ENCODE assay signal across 8 mouse cellular contexts in the genomic region with DNA sequence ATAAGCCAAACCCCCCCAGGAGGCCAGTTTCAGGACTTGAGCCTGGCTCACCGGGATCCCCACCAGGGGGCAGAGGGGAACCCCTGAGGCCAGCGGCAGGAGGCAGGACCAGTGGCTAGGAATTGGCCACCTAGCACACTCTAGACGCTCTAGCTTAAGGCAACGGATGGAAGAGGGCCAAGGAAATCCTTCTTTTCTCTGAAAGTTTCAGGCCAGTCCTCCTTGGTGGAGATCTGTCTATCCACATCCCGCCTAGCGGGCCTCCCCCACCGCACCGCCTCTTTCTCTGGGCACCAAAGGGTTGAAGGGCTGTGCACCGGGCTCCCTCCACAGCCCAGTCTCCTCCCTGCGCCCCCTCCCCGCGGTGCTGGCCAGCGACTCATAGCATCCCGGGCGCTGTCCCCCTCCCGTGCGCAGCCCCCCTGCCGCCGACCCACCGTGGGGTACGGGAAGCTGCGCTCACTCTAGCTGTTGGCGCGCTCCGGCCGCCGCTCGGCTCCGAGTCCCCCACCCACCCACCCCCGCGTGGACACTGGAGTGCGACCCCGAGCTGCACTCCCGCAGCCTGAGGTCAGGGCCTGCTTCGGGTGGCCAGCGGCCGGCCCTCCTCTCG. TPM values are rescaled to one million over a fixed set of nuclear protein-coding genes. Genes with fewer than 3 reads are reported as not detected.
DNase-seq lines count a peak whose midpoint lies in the region; ATAC-seq lines count a peak whose summit lies in the region.

No protein-coding gene starts in this region.

- no peaks in the 10 kb centered on the region for H3K27me3 ChIP-seq in intestine, embryonic 16.5 days (replicated peaks; ENCODE audit: control insufficient read depth, insufficient read depth, low read length)

- peak overlapping the region; percentile 75 for H3K4me3 ChIP-seq in intestine, embryonic 16.5 days (ENCODE audit: low read length)

- H3K9ac ChIP-seq in intestine, embryonic 16.5 days (ENCODE audit: low read depth, low read length), result peak overlapping the region; percentile 76

- peak overlapping the region; percentile 78 for H3K27ac ChIP-seq in intestine, embryonic 16.5 days (ENCODE audit: low read length)

- H3K36me3 ChIP-seq in intestine, embryonic 16.5 days (ENCODE audit: control insufficient read depth, insufficient read depth, low read length), result no peaks in the 10 kb centered on the region

- peak overlapping the region; percentile 99 for H3K4me2 ChIP-seq in intestine, embryonic 16.5 days (ENCODE audit: low read depth, low read length)

- DNase-seq in adrenal gland, postnatal 36 days, result peak; percentile 77 to 85
- DNase-seq in embryo, embryonic 9.5 days (ENCODE audit: extremely low spot score), result peak; percentile 79
- peak; percentile 96 for DNase-seq in heart, adult 11 months
- peak; percentile 49 to 63 for DNase-seq in left cerebral cortex, postnatal 36 days (ENCODE audit: low spot score in 2 of 2)
- peak; percentile 24 to 29 for DNase-seq in right cerebral cortex, postnatal 36 days (ENCODE audit: low spot score in 2 of 2)
- DNase-seq in MN1 (ENCODE audit: low spot score), result no peak

- intact Hi-C loops in left cerebral cortex, postnatal 36 days (cut with DNase I), result loop anchor here (2.0 to 10.0 kb wide), 2 partner anchors 126 to 522 kb away; no protein-coding TSS in a partner anchor

- under 1% methylated on average over 27 of the region's 38 CpGs for WGBS in intestine, embryonic 16.5 days

- H3K9me3 ChIP-seq in intestine, embryonic 16.5 days (ENCODE audit: control insufficient read depth, low read length), result no peaks in the 10 kb centered on the region

- ATAC-seq in intestine, embryonic 16.5 days, result peak; percentile 57
- ATAC-seq in megakaryocyte-erythroid progenitor cell, adult 5-6 weeks (replicated peaks; ENCODE audit: low FRiP score, low TSS enrichment, poor library complexity, severe bottlenecking), result peak; percentile 56

- peaks cover 12% of the 10 kb centered on the region for H3K4me1 ChIP-seq in intestine, embryonic 16.5 days (ENCODE audit: control insufficient read depth, insufficient read depth, low read length)

RNA-seq across cellular contexts. Expression of a gene that starts 0.4 kb away (rescaled TPM):
- total RNA-seq in adrenal gland, postnatal 36 days (2021), result 10 to 100 TPM; 21.4 to 27.5 TPM
- 2.4 and 3.1 TPM in 2 replicates for polyA plus RNA-seq in intestine, embryonic 16.5 days (2015; fragmentation: Nextera tagmentation; extraction: Ambion mirVana)
- total RNA-seq in left cerebral cortex, postnatal 36 days (2021), result 100 to 1,000 TPM; 117 to 120 TPM
- 1.8 and 4.1 TPM in 2 replicates for total RNA-seq in megakaryocyte-erythroid progenitor cell, adult 5-6 weeks (2014; fragmentation: Nextera tagmentation)
- 0.23 and 0.33 TPM in 2 replicates for total RNA-seq in megakaryocyte-erythroid progenitor cell, adult 5-6 weeks (2017)

Comparison
In these comparisons a context has a peak if more than half of its experiments do, and no peak if none do; other contexts are left out.
1. RNA of a gene that starts 0.4 kb away (total RNA-seq): 117 to 120 TPM in left cerebral cortex, postnatal 36 days and 21.4 to 27.5 TPM in adrenal gland, postnatal 36 days; 0.23 to 4.1 TPM in megakaryocyte-erythroid progenitor cell, adult 5-6 weeks; every median in the first group is over 4 times any median in the second.